Mouse (Mus musculus) brain, adult 2 months (tissue): ENCODE results near the gene Klf15.
A peak's percentile ranks its signal among the peaks of the same experiment; 100 is the strongest.

Experiments
- DNase-seq: peaks from one replicate; pipeline ENCODE4 v3.0.0; 2011; ENCODE audit warnings: low read depth, low spot score

The Klf15 gene

DNA sequence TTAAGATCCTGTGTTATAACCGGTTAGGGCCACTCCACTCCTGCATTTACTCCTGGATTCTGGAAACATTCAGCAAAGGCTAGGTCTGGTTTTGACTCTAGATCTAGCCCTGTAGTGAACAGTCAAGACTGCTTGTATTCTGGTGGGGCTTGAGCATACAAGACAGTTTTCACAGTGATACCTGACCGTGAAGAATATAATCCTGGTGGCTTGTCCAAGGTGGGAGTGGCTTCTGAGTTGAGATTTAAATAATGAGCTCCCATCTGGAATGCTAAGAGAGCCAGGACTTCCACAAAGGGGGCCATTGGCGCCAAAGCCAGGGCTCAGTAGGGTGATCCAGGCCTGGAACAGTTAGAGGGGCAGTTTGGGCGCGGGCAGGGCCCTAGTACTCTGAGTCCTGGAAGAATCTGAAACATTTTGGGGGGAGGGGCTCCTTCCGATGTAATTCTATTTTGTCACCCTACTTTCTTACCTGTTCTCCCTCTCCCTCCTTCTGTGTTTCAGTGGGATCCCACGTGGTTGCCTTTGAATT, 1.6 kb downstream of the Klf15 start:
- DNase-seq, result peak; percentile 11

DNA sequence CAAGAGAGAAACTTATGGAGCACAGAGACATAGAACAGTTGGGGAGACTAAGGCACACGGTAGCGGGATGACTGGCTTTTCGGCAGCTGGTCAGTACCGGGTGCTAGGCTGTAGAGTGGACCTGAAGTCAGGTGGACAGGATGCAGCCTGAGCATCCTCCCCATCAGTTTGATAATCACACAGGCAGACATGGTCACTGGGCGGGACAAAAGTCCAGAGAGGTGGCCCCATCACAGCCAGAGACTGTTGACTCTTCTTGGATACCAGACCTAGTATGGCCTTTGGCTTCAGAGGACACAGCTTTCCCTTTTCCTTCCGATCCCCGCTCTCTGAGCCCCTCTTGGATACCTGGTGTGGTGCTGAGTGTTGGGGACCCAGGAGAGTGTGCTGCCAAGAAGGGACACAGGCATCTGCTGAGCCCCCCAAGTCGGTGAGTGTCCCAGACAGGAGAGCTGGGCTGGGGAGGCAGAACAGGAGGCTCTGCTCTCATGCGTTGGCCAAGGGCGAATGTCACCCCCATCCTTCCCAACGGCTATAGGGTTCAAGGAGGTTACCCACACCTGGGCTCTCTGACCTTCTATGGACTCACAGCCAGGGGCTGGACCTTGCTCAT, 2.8 kb downstream of the Klf15 start:
- DNase-seq, result no peak

DNA sequence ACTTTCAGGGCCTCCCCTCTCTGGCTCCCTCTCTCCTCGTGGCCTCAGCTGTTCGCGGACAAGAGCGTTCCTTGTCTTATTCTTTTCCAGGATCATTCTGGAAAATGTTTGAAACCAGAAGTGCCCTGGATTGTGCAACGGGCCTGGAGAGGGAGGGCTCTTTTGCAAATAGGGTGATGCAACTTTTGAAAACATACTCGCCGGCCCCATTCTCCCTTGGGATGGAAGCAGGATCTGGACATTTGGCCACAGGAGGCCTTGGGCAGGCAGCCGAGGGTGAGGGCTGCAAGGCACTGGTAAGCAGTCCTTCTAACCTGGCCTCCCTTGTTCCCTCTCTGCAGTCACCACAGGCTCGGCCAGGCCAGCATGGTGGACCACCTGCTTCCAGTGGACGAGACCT, 3.7 kb downstream of the Klf15 start:
- no peak for DNase-seq

DNA sequence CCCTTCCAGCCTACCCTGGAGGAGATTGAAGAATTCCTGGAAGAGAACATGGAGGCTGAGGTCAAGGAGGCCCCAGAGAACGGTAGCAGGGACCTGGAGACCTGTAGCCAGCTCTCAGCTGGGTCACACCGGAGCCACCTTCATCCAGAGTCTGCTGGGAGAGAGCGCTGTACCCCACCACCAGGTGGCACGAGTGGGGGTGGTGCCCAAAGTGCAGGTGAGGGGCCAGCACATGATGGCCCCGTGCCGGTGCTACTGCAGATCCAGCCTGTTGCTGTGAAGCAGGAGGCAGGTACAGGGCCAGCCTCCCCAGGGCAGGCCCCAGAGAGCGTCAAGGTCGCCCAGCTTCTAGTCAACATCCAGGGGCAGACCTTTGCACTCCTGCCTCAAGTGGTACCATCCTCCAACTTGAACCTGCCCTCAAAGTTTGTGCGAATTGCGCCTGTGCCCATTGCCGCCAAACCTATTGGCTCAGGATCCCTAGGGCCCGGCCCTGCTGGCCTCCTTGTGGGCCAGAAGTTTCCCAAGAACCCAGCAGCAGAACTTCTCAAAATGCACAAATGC, 4.6 kb downstream of the Klf15 start:
- no peak for DNase-seq

DNA sequence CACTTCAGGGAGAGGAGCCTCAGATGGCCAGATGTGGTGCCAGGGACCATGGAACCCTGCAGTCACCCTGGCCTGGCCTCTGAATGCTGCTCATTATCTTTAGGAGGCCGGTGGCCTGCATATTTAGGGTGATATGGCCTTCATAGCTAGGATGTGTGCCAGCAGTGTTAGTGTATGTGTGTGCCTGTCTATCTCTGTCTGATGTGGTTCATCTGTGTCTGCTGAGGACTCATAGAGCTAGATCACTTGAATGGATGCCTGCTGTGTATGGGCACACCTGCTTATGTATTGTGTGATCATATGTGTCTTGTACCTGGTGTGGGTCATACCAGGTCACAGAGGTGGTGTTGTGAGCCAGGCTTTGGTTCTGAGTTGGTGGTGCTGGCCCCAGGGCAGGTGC, 5.8 kb downstream of the Klf15 start:
- DNase-seq, result no peak

DNA sequence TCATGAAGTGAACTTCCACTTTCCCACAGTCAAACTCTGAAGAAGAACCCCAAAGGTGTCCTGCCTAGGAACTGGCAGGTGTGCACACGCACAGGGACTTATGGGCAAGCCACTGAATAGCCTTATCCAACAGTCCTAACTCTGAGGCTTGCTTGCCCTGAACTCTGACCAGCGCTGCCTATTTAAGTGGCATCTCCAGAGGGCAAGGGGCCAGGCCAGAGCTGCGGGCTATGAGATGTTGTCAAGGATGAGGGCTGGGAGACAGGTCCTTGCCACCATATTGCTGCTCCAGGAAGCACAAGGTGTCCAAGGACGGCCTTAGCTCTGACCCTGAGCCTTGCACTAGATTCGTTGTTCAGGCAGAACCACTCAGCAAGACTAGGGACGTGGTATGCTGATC, 6.7 kb downstream of the Klf15 start:
- DNase-seq, result no peak

DNA sequence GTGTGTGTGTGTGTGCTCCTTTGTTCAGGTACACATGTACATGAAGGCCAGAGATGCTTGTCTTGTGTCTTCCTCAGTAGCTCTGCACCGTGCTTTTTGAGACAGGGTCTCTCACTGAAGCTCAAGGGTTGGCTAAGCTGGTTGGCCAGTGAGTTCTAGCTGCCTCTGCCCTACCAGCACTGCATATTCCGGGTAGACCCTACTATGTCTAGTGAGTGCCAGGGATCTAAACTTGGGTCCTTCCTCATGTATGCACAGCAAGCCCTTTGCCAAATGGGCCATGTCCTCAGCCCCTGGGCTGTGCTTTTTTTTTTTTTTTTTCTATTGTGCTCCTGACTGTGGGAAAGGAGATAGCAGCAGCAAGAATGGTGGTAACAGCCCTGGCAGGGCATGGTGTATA, 7.9 kb downstream of the Klf15 start:
- no peak for DNase-seq

DNA sequence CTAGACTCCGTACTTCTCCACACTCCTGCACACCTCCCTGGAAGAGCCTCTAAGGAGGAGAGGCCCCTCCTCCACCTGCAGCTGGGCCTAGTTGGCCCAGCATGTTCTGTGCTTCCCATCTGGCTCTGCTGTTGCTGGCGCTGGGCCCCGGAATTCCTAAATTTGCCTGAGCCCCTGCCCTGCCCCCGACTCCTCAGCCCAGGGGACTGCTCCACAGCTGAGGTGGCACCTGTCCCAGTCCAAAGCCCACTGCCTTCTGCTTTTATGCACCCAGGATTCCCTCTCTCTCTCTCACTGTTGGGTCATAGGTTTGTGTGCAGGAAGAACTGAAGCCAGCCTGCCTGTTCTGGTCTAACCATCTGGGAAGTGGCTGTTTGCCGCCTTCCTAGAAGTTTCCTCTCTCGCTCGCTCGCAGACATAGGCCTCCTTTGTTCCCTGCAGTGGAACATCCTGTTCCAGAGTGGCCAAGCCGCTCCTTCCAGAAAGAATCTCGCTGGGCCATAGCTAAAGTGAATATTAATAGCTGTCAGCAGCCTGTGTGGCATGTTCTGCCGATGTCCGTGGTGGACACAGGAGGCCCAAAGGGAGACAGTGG, 8.7 kb downstream of the Klf15 start:
- peak; percentile 79 for DNase-seq

DNA sequence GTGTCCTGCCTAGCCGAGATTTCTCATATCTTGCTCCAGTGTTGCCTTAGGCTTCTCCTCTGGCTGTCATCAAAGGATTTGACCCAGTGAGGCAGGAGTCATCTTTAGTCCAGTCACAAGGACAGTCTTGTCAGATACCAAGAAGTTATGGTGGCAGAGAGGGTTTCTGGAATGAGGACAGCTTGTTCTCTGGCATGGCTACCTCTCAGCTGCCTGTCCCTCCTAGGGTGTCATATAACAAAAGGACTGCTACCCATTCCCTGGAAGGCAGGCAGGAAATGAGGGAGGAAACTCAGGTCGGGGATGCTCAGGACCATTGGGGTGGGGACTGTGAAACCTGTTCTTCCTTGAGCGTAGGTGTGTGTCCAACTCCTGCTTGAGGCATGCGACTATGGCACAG, 9.7 kb downstream of the Klf15 start:
- no peak for DNase-seq

DNA sequence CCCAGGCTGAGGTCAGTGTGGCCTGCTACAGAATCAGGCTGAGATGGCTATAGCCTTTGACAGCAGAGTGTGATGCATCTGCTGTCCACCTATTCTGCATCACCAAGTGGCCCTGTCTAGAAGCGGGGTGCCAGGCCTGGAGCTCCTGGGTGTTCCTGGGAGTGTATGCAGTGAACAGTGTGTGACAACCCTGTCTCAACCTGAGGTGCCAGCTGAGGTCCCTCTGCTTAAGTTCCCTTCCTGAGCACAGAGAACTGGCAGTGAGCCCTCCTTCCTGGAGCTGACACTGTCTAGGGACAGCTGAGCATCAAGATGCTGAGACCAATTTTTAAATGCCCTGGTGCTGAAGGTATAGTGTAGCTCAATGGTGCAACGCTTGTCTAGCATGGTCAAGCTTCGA, 10.3 kb downstream of the Klf15 start:
- no peak for DNase-seq

DNA sequence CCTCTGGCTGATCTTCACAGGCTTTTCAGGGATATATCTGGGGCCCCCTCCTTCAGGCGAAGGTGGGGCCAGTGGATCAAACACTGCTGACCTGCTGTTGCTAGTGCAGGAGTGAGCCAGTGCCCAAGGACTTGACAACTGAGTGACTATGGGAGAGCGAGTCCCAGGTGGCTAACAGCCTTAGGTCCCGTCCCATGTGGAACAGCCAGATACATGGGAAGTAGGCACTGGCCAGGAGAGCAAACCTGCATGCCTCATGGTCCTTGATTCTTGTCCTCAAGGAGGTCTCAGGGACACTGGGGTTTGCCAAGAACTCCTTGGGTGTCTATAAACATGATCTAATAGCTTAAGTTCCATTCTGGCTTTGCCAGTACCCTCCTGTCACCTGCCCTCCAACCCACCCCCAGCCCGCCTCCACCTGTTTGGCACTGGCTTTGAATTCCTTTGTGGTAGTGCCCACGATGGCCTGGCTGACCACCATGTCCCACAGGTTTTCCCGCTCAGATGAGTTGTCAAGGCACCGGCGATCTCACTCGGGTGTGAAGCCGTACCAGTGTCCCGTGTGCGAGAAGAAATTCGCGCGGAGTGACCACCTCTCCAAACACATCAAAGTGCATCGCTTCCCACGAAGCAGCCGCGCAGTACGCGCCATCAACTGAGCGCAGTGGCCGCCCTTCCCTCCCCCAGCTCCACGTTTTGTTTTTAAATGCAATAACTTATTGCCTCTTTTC, 11.4 kb downstream of the Klf15 start:
- DNase-seq, result no peak

DNA sequence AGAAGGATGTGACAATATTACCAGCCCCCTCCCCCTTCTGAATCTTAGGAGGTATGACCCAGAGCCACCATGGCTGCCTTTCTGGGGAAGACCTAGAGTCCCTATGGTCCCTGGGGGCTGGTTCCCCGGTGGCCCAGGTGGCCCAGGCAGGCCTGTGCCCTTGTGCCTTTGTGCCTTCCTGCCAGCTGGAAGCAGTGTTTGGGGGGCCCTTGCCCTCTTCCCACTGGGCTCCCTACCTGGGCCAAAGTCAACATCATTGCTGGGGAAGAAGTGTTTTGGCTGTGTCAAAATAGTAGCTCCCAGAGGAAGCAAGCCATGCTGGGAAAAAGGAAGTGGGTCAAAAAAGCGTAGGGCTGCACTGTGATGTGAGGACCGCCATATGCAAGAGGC, 12.0 kb downstream of the Klf15 start:
- DNase-seq, result no peak

DNA sequence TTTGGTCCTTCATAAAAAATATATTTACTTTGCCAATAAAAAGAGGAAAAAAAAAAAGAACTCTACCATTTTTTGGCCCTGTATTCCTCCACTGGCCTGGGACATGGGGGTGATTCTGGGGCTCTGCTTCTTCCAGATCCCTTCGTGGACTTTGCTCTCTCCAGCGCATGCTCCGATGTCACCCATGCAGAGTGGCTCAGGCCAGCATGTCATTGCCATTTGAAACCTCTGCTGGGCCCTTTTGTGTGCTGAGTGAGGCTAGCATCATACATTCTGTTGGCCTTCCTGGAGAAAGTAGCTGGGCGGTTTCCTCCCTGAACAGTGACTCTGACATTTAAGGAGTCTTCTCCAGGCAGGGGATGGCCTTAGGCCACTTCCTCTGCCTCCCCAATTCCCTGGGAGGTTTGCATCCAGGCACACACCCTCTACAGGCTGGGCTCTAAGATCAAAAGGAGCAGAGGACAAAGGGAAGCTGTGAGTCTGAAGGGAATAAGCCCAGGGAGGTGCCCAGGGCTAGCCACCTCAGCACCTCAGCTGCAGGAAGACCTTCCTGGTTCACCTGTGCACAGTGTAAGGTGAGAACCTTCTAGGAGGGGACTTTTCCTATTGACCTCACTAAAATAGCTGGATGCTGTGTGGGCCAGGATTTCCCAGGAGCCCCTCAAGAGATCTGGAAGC, 12.9 kb downstream of the Klf15 start:
- DNase-seq, result no peak

DNA sequence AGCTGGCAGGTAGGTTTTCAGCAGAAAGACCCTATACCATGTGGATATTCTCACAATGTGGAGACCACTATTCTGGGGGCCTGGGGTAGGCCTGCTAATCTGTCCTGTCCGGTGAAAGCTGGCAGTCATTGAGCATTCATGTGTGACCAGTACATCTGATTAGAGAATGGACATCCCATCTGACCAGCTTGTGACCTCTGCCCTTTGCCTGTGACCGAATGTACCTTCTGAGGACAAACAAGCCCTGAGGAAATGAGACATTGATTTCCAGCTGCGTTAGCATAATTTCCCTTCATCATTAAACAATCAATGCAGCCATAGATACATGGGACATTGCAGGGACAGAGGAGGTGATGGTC, 13.5 kb downstream of the Klf15 start:
- no peak for DNase-seq

DNA sequence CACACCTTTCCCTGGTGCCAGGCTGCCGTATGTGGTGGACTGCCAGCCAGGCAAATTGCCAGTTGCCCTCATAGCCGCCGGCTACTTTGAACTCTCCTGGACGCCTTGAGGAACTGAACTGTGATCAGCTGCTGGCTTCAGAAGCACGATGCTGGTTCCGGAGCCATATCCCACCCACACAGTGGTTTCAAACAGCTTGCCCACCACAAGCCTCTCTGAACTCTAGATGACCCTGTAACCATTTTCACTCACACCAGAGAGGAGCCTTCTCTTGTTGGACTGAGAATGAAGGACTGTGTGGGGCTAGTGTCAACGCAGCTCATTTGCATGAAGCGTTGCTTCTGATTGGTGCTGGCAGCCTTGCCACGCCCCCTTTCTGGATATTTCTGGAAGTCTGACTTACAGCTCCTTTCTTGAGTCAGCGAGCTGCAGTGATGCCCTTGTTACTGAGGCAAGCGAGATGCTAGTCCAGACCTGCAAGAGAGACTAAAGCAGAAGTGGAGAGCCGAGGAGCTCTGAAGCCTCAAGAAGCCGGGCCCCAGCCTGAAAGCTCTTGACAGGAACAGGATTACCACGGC, 14.7 kb downstream of the Klf15 start:
- DNase-seq, result peak; percentile 79

DNA sequence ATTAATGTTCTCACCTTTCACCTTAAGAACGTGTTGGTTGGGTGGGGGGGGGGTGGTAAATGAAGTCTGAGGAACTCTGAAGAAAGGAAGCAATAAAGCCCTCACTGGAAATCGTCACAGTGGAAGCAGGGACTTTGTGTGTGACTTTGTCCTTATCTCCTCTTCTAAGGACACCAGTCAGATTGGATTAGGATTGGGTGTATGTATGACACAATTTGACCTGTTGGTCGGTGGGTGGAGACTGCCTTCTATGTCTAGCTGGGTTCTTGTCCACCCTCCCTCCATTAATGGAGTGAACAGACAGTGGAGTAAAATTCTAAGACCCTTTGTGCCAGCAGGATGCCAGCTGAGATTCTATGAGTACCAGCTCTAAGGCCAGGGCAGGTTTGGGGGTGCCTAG, 21.9 kb downstream of the Klf15 start:
- no peak for DNase-seq

DNA sequence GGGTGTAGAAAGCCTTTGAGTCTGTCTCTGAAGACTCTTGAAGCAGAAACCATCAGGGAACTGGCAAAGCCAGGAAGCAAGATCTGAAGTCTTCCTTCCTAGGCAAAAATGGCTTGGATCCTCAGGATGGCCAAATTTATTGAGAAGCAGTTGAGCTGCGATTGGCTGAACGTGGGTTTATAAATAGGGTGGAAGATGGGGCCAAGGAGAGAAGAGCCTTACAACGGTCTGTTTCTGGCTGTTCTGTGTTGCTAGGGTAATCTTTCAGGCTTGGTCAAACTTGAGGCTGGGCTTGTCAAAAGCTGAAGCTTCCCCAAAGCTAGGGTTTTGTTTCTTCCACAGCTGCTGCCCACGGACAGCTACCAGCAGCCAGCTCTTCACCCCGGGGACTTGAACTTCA, 22.5 kb downstream of the Klf15 start:
- DNase-seq, result peak; percentile 37

DNA sequence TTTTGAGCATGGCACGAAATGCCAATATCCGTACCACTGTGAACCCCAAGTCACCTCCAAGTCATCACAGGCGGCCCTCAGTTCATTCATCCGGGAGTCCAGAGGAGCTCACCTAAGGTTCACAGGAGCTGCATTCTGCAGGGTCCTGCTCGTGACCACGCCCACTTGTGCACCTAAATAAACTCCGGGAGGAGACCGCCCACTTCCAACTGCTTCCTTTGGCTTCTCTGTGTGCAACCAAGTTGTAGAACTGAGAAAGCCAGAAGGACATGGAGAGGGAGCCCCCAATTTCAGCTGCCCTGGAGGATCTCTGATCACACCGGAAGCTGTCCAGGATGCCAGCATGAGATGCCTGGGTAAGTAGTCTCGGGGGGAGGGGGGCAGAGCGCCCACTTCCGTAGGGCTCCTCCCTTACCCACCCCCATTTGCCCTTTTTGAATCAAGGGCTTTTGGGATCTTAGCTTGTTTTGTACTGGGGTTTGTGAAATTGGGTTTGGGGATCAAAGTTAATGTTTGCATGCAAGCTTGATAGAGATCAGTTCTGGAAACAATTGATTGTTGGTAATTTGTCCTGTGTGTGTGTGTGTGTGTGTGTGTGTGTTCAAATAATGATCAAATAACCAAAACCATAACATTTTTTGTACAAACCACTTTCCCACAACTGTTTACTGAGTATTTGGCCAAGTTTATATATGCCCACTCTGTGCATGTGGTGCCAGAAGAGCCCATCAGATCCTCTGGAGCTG, 24.0 kb downstream of the Klf15 start, which contains the start of gene Aldh1l1:
Gene Aldh1l1 (plus strand): TSS at position 252 of the 746 bp plus-strand sequence.
- DNase-seq, result peak; percentile 28

DNA sequence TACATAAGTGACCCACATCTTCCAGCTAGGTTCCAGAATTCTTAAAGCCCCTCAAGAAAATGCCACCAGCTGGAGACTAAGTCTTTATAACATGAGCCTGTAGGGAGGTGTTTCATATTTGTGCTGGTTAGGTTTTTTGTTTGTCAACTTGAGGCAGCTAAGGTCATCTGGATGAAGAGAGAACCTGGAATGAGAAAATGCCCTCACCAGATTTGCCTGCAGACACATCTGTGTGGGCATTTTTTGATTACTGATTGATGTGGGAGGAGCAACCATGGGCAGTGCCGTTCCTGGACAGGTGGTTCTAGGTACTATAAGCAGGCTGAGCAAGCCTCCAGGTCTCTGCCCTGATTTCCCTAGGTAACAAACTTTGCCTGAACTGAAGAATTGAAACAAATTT, 25.2 kb downstream of the Klf15 start:
- DNase-seq, result no peak

DNA sequence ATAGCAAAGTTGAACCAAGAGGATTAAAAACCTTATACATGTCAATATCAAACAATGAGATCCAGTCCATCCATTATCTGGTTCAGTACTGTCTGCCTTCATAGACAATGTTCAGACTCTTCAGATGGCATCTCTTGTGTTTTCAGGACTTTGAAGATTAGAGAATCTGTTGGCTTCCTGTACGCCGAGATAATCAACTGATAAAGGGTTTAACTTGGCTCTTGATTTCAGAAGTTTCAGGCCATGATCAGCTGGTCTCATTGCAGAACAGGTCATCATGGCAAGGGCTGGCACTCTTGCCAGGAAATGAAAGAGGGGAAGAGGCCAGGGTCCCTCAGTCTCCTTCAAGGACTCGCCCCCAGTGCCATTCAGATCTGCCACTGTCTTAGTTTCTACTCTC, 27.2 kb downstream of the Klf15 start:
- no peak for DNase-seq

DNA sequence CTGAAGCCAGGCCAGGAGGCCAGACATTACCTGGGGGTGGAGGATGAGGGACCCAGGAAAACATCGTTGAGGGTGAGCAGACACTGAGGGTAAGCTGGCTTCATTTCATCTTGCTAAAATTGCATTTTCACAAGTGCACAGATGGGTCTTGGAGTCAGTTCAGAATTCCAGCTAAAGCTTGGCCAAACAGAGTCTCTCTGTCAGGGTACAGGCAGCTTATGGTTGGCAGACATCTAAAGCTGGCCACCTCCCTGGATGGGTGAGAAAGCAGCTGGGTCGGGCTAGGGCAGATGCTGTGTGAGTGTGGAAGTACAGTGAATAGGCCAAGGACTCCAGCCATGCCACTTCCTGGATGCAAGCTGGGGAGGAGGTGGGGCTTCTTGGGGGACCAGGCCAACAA, 28.6 kb downstream of the Klf15 start:
- peak; percentile 72 for DNase-seq
